Mouse (Mus musculus) forelimb bud, embryonic 11.5 days (tissue): ENCODE measurements around the gene Ttc16.

Source experiments
- DNase-seq: peaks from one replicate; pipeline ENCODE4 v3.0.0-alpha.2; 2012; ENCODE audit warnings: low read depth, low spot score

The Ttc16 gene

DNA sequence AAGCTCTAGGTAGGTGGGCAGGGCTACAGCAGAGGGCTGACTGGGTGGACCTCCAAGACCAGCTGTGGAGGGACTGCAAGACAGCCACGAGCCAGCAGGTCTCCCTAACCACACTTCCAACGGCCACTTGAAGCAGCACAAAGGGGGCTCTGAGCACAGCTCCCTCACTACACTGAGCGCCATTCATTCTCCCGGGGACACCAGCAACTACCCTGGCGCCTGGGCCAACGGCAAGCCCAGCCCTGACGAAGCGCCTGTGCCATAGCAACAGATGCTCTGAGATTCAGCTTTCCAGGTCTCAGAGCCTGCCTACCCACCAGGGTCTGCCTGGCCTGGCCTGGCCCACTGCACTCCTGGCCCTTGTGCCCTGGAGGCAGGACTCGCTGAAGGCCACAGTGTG lies 56.7 kb downstream of the Ttc16 start:
- DNase-seq, result no peak

DNA sequence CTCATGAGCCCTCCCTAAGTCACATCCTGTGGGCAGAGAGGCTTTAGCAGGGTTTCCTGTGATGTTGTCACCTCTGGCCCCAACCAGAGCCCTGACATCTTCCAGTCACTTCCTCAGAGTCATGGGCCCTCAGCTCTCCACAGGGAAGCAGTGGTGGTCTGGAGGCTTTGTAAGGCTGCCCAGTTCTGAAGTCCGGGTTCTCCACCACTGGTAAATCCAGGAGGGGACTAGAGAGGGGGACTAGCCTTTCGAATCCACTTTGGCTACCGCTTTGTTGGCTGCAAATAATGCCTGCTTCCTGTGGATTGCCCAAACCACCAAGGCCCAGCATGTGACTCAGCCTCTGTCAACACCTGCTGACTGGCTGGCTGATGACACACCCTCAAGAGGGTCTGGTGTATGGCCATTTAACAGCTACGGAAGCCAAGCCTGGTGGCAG lies 60.4 kb downstream of the Ttc16 start:
- no peak for DNase-seq

DNA sequence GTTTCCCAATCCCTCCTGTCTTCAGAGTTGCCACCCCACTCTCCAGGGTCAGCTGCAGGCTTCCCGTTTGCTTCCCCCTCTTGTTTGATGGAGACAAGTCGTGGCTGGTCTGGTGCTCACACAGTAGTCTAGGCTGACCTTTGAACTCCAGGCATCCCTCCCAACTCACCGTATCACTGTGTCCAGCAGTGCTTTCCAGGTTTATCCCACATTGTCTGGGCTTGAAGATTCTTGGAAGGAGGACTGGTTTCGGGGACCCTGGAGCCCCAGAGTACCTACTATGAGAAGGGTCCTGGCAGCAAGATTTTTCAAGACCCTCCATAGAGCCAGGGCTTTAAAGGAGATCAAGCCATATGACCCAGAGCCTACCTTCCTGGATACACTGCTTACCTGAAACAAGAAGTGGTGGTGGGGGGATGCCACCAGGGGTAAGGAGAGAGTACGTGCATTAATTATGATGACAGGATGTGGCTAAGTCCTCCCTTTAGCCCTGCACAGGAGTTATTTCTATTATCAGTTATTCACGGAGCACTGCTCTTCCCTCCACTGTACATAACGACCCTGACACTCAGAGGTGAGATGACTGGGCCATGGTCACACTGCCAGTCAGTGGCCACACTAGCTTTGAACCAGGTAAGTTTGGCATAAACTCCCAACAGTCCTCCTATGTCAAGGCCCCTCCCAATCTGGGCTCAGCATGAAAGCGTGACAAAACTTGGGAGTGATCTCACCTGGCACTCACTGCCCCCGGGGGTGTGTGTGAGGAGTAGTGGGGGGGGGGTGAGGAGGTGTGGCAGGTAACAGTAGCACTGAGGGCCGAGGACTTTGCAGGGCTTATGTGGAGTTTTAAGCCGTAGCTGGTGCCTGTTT lies 61.1 kb downstream of the Ttc16 start:
- no peak for DNase-seq

GRCm38 (mm10) chr2:32712934-32713817 lies 62.3 kb downstream of the Ttc16 start, which contains the start of gene Cdk9:
Gene Cdk9 (minus strand): TSS chr2:32713076.
- peak; percentile 88 for DNase-seq

GRCm38 (mm10) chr2:32712586-32712933 lies 62.9 kb downstream of the Ttc16 start:
- peak; percentile 87 for DNase-seq

DNA sequence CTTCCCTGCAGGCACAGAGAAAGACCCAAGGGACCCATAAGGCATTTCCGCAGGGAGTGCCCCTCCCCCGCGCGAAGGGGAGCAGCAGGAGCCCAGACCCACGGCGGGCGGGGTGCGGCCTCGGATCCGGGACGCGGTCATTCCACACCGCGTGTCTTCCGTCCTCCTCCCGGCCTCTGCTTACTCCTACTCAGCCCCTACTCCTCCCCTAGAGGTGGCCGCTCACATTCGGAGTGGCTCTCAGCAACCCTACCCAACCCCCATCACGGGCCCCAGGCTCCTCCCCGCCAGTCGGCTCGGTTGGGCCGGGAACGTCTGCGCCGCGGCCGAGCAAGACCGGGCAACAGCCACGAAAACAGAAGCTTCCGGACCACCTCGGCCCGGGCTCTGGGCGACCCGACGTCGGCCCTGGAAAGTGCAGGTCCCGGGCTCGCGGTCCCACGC lies 63.3 kb downstream of the Ttc16 start:
- DNase-seq, result peak; percentile 49

DNA sequence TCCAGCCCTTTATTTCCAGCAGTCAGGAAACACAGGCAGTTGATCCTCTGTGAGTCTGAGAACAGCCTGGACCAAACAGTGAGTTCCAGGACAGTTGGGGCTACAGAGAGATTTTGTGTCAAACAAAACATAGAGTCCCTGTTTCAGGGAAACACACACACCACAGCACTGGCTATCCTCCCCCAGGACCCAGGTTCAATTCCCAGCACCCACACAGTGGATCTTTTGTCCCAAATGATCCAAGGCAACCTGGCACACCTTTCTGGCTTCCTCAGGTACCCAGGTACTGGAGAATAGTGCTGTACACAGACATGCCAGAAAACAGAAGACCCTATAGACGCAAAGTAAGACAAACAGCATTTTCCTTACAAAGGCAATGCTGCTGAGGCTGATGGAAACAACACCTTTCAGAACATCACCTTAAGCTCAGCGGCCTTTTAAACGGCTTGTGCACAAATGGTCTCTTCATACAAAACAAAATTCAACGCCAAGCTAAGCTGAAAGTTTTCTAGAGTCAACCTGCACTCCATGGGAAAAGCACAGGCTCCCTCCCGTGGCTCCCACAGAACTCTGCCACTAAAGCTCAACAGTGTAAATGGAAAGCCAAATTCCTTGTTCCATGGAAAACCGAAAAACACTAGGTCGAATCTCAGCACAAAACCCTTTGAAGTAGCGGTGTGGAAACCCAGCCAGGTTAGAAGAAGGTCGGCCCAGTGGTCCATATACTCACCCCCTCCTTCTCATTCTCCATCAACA lies 64.0 kb downstream of the Ttc16 start:
- no peak for DNase-seq

DNA sequence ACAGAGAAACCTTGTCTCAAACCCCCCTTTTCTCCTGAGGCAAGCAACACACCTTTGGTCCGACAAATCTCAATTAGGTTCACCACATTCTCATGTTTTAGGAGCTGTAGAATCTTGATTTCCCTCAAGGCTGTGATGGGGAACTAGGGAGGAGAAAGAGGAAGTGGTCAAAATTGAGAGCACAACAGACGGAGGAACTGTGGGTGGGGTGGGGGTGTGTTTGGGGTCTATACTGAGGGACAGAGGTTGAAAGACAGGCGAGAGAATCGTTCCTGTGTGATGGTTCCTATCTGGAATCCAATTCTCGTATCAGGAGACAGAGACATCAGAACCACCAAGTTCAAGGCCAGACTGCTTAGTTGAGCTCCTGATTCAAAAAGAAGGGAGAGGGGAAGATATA lies 65.0 kb downstream of the Ttc16 start:
- DNase-seq, result no peak

GRCm38 (mm10) chr2:32709521-32710137 lies 65.8 kb downstream of the Ttc16 start:
- DNase-seq, result no peak

GRCm38 (mm10) chr2:32708643-32709042 lies 66.8 kb downstream of the Ttc16 start:
- DNase-seq, result peak; percentile 77
